ENCODE assay signal across 8 mouse cellular contexts in genomic region chr7:101109006-101109855, GRCm38 (mm10). TPM values are rescaled to one million over a fixed set of nuclear protein-coding genes. Genes with fewer than 3 reads are reported as not detected.
DNase-seq lines count a peak whose midpoint lies in the region; ATAC-seq and TF ChIP-seq lines count a peak whose summit lies in the region.

No protein-coding gene starts in this region.

- no peak for TF ChIP-seq CTCF in liver, adult 2 months (IDR thresholded peaks at IDR 0.05; ENCODE audit: low read depth, low read length)

- peaks cover 23% of the 10 kb centered on the region for H3K36me3 ChIP-seq in forebrain, embryonic 13.5 days (ENCODE audit: poor library complexity, severe bottlenecking)
- peaks cover 16% of the 10 kb centered on the region for H3K36me3 ChIP-seq in intestine, embryonic 14.5 days (ENCODE audit: control insufficient read depth, insufficient read depth, low read length)
- peaks cover 15% of the 10 kb centered on the region for H3K36me3 ChIP-seq in liver, adult 2 months (ENCODE audit: control insufficient read depth, insufficient read depth, low read length)
- H3K36me3 ChIP-seq in myocyte (ENCODE audit: control insufficient read depth, insufficient read depth), result peaks cover 4% of the 10 kb centered on the region

- DNase-seq in ovary, postnatal 10 days (ENCODE audit: low spot score), result peak; percentile 15
- no peak for DNase-seq in ovary, adult 18-20 months (ENCODE audit: low spot score)
- no peak for DNase-seq in intestine, embryonic 14.5 days (ENCODE audit: low spot score)
- peak; percentile 52 for DNase-seq in liver, adult 2 months (ENCODE audit: extremely low read depth, low read depth, low spot score)
- peak; percentile 58 for DNase-seq in yolk sac, embryonic 10.5 days (ENCODE audit: low spot score)

- 0% methylated on average over 47 of the region's 47 CpGs for WGBS in forebrain, embryonic 13.5 days
- under 1% methylated on average over 46 of the region's 47 CpGs for WGBS in intestine, embryonic 14.5 days
- WGBS in liver, adult 2 months, result under 1% methylated on average over 47 of the region's 47 CpGs

- H3K79me2 ChIP-seq in liver, adult 2 months (ENCODE audit: control insufficient read depth, insufficient read depth, low read length), result peaks cover 10% of the 10 kb centered on the region; the same call in 1 of the 2 replicates
- no peaks in the 10 kb centered on the region for H3K79me2 ChIP-seq in myocyte (ENCODE audit: control insufficient read depth, insufficient read depth)

- no peaks in the 10 kb centered on the region for H3K27me3 ChIP-seq in forebrain, embryonic 13.5 days
- H3K27me3 ChIP-seq in intestine, embryonic 14.5 days (replicated peaks; ENCODE audit: control insufficient read depth, insufficient read depth, low read length), result no peaks in the 10 kb centered on the region
- no peaks in the 10 kb centered on the region for H3K27me3 ChIP-seq in liver, adult 2 months (ENCODE audit: control insufficient read depth, insufficient read depth, low read length)
- no peaks in the 10 kb centered on the region for H3K27me3 ChIP-seq in myocyte (ENCODE audit: control insufficient read depth, insufficient read depth, insufficient read length)

- peaks cover 22% of the 10 kb centered on the region for H3K4me1 ChIP-seq in forebrain, embryonic 13.5 days
- H3K4me1 ChIP-seq in intestine, embryonic 14.5 days (replicated peaks; ENCODE audit: control insufficient read depth, insufficient read depth, low read length), result peaks cover 10% of the 10 kb centered on the region
- H3K4me1 ChIP-seq in liver, adult 2 months (ENCODE audit: control insufficient read depth, insufficient read depth, low read length), result peaks cover 17% of the 10 kb centered on the region

- peak overlapping the region; percentile 70 for H3K4me2 ChIP-seq in forebrain, embryonic 13.5 days
- H3K4me2 ChIP-seq in intestine, embryonic 14.5 days (ENCODE audit: low read length), result peak overlapping the region; percentile 70
- H3K4me2 ChIP-seq in myocyte (ENCODE audit: low read depth), result peak overlapping the region; percentile 91

- H3K9me3 ChIP-seq in forebrain, embryonic 13.5 days (replicated peaks), result no peaks in the 10 kb centered on the region
- no peaks in the 10 kb centered on the region for H3K9me3 ChIP-seq in intestine, embryonic 14.5 days (ENCODE audit: control insufficient read depth, low read length)

- peak overlapping the region; percentile 99 for H3K27ac ChIP-seq in forebrain, embryonic 13.5 days
- peak overlapping the region; percentile 85 for H3K27ac ChIP-seq in intestine, embryonic 14.5 days (ENCODE audit: low read depth)
- peak overlapping the region; percentile 82 for H3K27ac ChIP-seq in liver, adult 2 months (replicated peaks; ENCODE audit: insufficient read depth, low read depth, low read length)

- no peak for TF ChIP-seq POLR2A in liver, adult 2 months (IDR thresholded peaks at IDR 0.05; ENCODE audit: extremely low read depth, insufficient read depth, low read length)
- no peak for TF ChIP-seq POLR2A in myocyte (IDR thresholded peaks at IDR 0.05; ENCODE audit: insufficient read length, low read depth)

- H3K9ac ChIP-seq in forebrain, embryonic 13.5 days, result peak overlapping the region; percentile 94
- H3K9ac ChIP-seq in intestine, embryonic 14.5 days (ENCODE audit: low read length), result peak overlapping the region; percentile 57
- H3K9ac ChIP-seq in liver, adult 2 months (ENCODE audit: low read depth, low read length), result peak overlapping the region; percentile 90

- 0 out of 2 replicates have a peak, but pooled peaks have one; percentile 5 for ATAC-seq in cerebellum, adult (ENCODE audit: insufficient number of reproducible peaks, low FRiP score, low TSS enrichment)
- peak; percentile 27 for ATAC-seq in forebrain, embryonic 13.5 days
- ATAC-seq in intestine, embryonic 14.5 days (replicated peaks; ENCODE audit: low FRiP score, low TSS enrichment, low read depth), result peak; percentile 24

- H3K4me3 ChIP-seq in forebrain, embryonic 13.5 days, result peak overlapping the region; percentile 88
- peak overlapping the region; percentile 53 for H3K4me3 ChIP-seq in intestine, embryonic 14.5 days (ENCODE audit: low read depth, low read length)
- peak overlapping the region; percentile 84 for H3K4me3 ChIP-seq in liver, adult 2 months (ENCODE audit: insufficient read depth, low read depth, low read length)
- peak overlapping the region; percentile 84 for H3K4me3 ChIP-seq in myocyte

- peak overlapping the region; percentile 76 for H3ac ChIP-seq in myocyte (ENCODE audit: control insufficient read depth, insufficient read length)

TF ChIP-seq in myocyte, 11 proteins besides CTCF, POLR2A, EP300 and RAD21:
- TF ChIP-seq TCF12 (IDR thresholded peaks at IDR 0.05; ENCODE audit: insufficient read depth, poor library complexity, severe bottlenecking) (no peak), USF1 (IDR thresholded peaks at IDR 0.05; ENCODE audit: low read depth) (no peak), TCF3 (IDR thresholded peaks at IDR 0.05; ENCODE audit: insufficient read length, low read depth) (no peak), MYOD1 (IDR thresholded peaks at IDR 0.05; ENCODE audit: control insufficient read depth in 1 of 3, insufficient read length in 2 of 3, low read depth in 2 of 3) (no peak), CEBPB (IDR thresholded peaks at IDR 0.05; ENCODE audit: insufficient read depth, poor library complexity, severe bottlenecking) (no peak), E2F4 (IDR thresholded peaks at IDR 0.05; ENCODE audit: insufficient read depth) (no peak), REST (IDR thresholded peaks at IDR 0.05; ENCODE audit: insufficient read depth, insufficient read length) (no peak), SRF (IDR thresholded peaks at IDR 0.05; ENCODE audit: control insufficient read depth, insufficient read length, low read depth) (no peak), POLR2AphosphoS2 (IDR thresholded peaks at IDR 0.05; ENCODE audit: insufficient read length, low read depth) (no peak), MAX (IDR thresholded peaks at IDR 0.05; ENCODE audit: low read depth) (no peak), MYOG (IDR thresholded peaks at IDR 0.05; ENCODE audit: control insufficient read depth in 1 of 3, insufficient read depth in 1 of 3, insufficient read length in 2 of 3, low read depth in 2 of 3) (no peak)

RNA-seq across cellular contexts. Expression of gene Fchsd2, which starts 16.6 kb away (rescaled TPM):
- 33.1 and 33.3 TPM in 2 replicates for polyA plus RNA-seq in forebrain, embryonic 13.5 days (2015; fragmentation: Nextera tagmentation; extraction: Ambion mirVana)
- polyA plus RNA-seq in intestine, embryonic 14.5 days (2014; fragmentation: Nextera tagmentation; extraction: Ambion mirVana), result 24.4 and 26.0 TPM in 2 replicates
- 39.1 and 43.0 TPM in 2 replicates for total RNA-seq in liver, adult 2 months (2014; rRNA removed)
- 4.5 and 8.9 TPM in 2 replicates for polyA plus RNA-seq in liver, adult 2 months (2012; rRNA removed)
- 5.7 TPM for polyA plus RNA-seq in myocyte (2012; fragmentation: generic; extraction: Trizol)

Comparison
In these comparisons a context has a peak if more than half of its experiments do, and no peak if none do; other contexts are left out.
1. DNase-seq: peak in ovary, postnatal 10 days (single experiment), liver, adult 2 months (single experiment) and yolk sac, embryonic 10.5 days (single experiment); none in ovary, adult 18-20 months (single experiment) and intestine, embryonic 14.5 days (single experiment).
2. Peak in every context shown above with its lines, with median percentiles within 50 percentile points of each other: ATAC-seq, H3K27ac ChIP-seq, H3K4me2 ChIP-seq, H3K4me3 ChIP-seq and H3K9ac ChIP-seq.